Mouse (Mus musculus) lung, adult 18-20 months (tissue): ENCODE data around the gene Sgsh.

ENCODE experiments used
- DNase-seq, 2 experiments: peaks; one replicate each; pipeline ENCODE4 v3.0.0; 2022; ENCODE audit warnings: mixed read lengths in 2 of 2

The Sgsh gene

DNA sequence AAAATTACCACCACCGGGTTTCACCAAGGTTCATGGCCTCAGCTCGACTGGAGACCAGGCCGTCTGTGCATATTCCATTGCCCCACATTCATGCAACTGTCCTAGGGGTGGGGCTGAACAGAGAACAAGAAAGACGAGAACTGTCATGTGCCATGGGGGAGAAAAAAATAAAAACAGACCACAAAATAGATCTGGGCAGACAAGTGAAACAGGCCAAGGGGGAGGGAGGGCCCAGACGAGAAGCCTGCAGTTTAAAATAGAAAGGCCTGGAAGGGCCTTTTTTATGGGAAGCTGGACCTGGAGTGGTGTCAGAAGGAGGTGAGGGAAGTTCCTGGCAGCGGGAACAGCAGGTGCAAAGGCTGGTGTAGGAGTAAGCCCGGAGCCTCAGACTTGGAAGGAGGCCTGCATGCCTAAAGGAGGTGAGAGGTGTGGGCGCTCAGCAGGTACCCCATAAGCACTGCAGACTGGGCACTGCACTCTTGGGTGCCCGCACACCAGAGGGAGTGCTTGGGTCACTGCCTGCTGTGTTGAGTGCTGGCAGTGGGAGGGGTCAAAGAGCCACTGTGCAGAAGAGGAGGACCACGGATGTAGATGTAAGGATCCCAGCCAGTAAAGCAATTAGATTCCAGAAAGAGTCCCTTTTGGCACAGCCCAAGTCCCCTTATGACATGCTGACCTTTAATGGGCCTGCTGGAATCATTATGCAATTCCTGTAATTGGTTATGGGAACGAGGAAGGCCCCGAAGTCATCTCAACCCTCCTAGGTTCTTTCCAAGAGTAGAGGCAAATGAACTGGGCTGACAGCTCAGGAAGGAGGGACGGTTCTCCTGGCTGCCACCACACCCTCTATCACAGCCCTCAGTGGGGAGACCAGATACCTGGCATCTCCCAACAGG, 48.3 kb downstream of the Sgsh start:
- no peak for DNase-seq

DNA sequence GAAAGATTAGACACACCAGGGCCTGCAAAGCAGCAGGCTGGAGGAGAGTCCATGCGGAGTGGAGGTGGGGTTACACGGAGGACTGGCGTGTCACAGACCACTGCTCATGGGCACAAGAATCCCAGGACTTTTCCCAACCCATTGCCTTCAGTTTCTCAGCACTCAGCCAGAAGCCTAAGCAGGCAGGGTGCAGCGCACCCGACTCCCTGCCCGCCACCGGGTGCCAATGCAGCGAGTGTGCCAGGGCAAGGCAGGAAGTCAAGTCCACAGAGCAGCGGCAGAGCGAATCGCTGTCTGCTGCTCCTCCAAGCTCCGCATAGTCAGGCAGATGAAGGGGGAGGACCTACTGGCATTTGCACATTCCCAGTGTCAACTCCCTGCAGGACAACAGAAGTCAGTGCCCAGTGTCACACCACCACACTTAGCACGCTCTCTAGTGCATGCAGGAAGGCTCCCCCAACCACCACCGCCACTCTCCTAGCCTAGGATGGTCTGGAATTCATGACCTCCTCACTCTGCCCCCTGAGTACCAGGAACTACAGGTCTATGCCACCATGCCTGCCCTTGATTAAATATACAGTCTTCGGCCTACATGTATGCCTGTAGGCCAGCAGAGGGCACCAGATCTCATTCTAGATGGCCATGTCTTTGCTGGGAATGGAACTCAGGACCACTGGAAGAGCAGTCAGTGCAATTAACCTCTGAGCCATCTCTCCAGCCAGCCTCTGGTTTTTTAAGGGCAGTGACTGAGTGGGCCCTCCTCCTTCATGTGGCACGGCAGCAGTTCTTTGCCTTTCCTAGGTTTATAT, 50.2 kb downstream of the Sgsh start:
- DNase-seq = peak in 1 of 2 experiments; percentile 17

DNA sequence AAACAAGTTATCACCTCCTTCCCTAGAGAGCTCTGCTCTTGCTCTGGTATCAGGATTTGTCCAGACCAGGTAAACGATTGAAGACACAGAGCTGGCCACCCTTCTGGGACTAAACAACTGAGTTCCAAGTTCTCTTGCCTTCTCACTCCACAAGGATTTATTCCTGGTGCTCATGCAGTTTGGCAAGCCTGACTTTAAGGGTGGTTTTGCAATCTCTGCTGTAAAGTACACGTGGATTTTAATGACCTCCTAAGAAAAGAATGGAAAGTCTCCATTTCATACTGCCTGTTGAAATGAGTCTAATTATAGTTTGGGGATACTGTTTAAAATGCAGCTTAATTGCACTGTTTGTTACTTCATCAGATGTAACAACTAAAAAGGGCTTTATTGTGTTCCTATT, 54.4 kb downstream of the Sgsh start:
- DNase-seq = no peak

GRCm38 (mm10) chr11:119300246-119300935, 54.9 kb downstream of the Sgsh start:
- DNase-seq = no peak

- peak; percentile 93 to 95 for DNase-seq
Observed at GRCm38 (mm10) chr11:119299391-119300245, 55.7 kb downstream of the Sgsh start, which contains the start of gene Eif4a3. Gene Eif4a3 (minus strand): TSS chr11:119300089.

DNA sequence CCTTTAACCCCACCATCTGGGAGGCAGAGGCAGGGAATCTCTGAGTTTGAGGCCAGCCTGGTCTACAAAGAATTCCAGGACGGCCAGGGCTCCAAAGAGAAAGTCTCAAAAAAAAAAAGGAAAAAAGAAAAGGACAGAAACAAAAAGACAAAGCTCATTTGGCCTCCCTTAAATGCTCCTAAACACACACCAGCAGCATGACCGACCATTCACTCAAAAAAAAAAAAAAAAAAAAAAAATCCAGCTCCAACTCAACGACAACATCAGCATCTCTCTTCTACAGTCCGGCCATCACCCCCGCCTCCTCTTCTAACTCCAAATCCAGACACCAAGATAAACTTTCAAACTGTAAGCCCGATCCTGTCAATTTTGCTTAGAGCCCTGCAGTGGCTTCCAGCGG, 56.4 kb downstream of the Sgsh start:
- DNase-seq = no peak

DNA sequence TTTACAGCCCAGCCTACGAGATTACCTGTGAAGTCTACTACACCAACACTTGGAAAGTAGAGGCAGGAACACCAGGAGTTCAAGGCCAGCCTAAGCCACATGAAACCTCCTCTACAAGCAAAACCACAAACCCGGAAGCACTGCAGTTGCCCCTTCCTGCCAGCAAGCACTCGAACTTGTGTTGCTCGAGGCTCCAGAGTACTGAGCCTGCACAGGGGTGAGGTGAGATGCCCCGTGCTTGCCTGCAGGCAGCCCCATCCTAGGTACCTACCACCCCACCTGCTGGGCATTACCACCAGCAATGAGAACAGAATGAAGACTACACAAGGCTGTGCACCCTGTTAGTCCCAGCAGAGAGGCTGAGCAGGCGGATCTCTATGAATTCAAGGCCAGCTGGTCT, 57.3 kb downstream of the Sgsh start:
- DNase-seq = no peak
